Mouse (Mus musculus) liver, embryonic 14.5 days (tissue): Measurements from ENCODE around the gene Wdr5b. TPM values are rescaled to one million over a fixed set of nuclear protein-coding genes. Genes with fewer than 3 reads are reported as not detected.

Source experiments
- ATAC-seq: fragments of 200-750 bp; cut with Nextera tagmentation; 2 replicates; pipeline ENCODE4 v1.8.0; 2017; ENCODE audit warnings: moderate number of reproducible peaks, mild to moderate bottlenecking, moderate library complexity; ENCODE audit not compliant: insufficient read depth
- DNase-seq, 3 experiments: peaks; one replicate each; pipeline ENCODE4 v3.0.0-alpha.2; 2012 to 2013; ENCODE audit warnings: low read depth in 3 of 3, low spot score in 3 of 3
- H3K27ac ChIP-seq: fragments of 300-500 bp; sonication (generic); 2 replicates; pipeline ENCODE4 v1.5.1; 2014; ENCODE audit warnings: moderate library complexity, mild to moderate bottlenecking, control low read depth, inconsistent platforms
- H3K27me3 ChIP-seq: fragments of 300-500 bp; sonication (generic); 2 replicates; pipeline ENCODE4 v1.6.1; 2014; ENCODE audit warnings: mild to moderate bottlenecking, low read length, moderate library complexity; ENCODE audit not compliant: control insufficient read depth, insufficient read depth
- H3K36me3 ChIP-seq: fragments of 300-500 bp; sonication (generic); replicated peaks from 2 replicates; pipeline ENCODE4 v1.6.1; 2014; ENCODE audit warnings: low read depth; ENCODE audit not compliant: control insufficient read depth, insufficient read depth
- H3K4me1 ChIP-seq, 2 experiments: fragments of 200-500 bp in 1 of 2; fragments of 300-500 bp in 1 of 2; sonication (generic) in 1 of 2; replicated peaks; 2 replicates each; pipeline ENCODE4 v1.6.1; 2012 to 2014; ENCODE audit warnings: antibody characterized with exemption in 1 of 2, inconsistent platforms in 1 of 2, low read length in 1 of 2; ENCODE audit not compliant: control insufficient read depth in 2 of 2, insufficient read depth in 2 of 2
- H3K4me2 ChIP-seq: fragments of 300-500 bp; sonication (generic); 2 replicates; pipeline ENCODE4 v1.6.1; 2014; ENCODE audit warnings: low read depth, mild to moderate bottlenecking, control low read depth, moderate library complexity
- H3K4me3 ChIP-seq, 2 experiments: fragments of 200-500 bp in 1 of 2; fragments of 300-500 bp in 1 of 2; sonication (generic) in 1 of 2; 2 replicates each; pipeline ENCODE4 v1.5.1; 2012 to 2014; ENCODE audit warnings: low read depth in 2 of 2, low read length in 2 of 2, mild to moderate bottlenecking in 2 of 2, control low read depth in 1 of 2, inconsistent platforms in 1 of 2, moderate library complexity in 1 of 2; ENCODE audit not compliant: insufficient read depth in 1 of 2
- H3K9ac ChIP-seq: fragments of 300-500 bp; sonication (generic); replicated peaks from 2 replicates; pipeline ENCODE4 v1.6.1; 2014; ENCODE audit warnings: mild to moderate bottlenecking, control low read depth, moderate library complexity
- H3K9me3 ChIP-seq: fragments of 300-500 bp; sonication (generic); 2 replicates; pipeline ENCODE4 v1.6.1; 2016; ENCODE audit warnings: low read length, mixed read lengths; ENCODE audit not compliant: control insufficient read depth
- CTCF ChIP-seq: IDR thresholded peaks from 2 replicates; pipeline ENCODE4 v1.5.1; 2016; ENCODE audit warnings: antibody characterized with exemption, low read depth, control low read depth
- EP300 ChIP-seq: IDR thresholded peaks from 2 replicates; pipeline ENCODE4 v1.6.1; 2016; ENCODE audit warnings: antibody characterized with exemption, low read depth
- WGBS: fragments of 180-500 bp; shearing (Covaris S2); extraction: QIAGEN DNeasy Blood & Tissue Kit; methylation state at CpG from one replicate; pipeline ENCODE4 v1.1.7; 2014; ENCODE audit not compliant: insufficient replicate concordance; 5-methylcytosine and 5-hydroxymethylcytosine counted together
- polyA plus RNA-seq, 2 experiments: library from polyadenylated mRNA; depleted of rRNA in 1 of 2; stranded (reverse) in 1 of 2; unstranded in 1 of 2; fragments of >200 nt; fragmentation: Nextera tagmentation in 1 of 2; extraction: Ambion mirVana in 1 of 2; gene quantifications; 2 replicates each; pipeline versions ENCODE4 v1.2.1 to v1.2.3; 2012 to 2014

The Wdr5b gene
- polyA plus RNA-seq, 2 experiments: 2.3 to 2.9 TPM

GRCm38 (mm10) chr16:36047538-36047937 lies 6.5 kb downstream of the Wdr5b start:
- peaks cover 42% of the 10 kb centered on the region for H3K36me3 ChIP-seq
- no peak for ATAC-seq
- DNase-seq: no peak
- no peak overlapping the region for H3K27ac ChIP-seq
- H3K4me3 ChIP-seq: no peak overlapping the region
- no peak overlapping the region for H3K9ac ChIP-seq
- 80% methylated on average over 4 of the region's 4 CpGs for WGBS
- TF ChIP-seq CTCF (peak; percentile 25; the same call in 1 of the 2 replicates), EP300 (no peak)
- H3K27me3 ChIP-seq: no peaks in the 10 kb centered on the region
- no peak overlapping the region for H3K4me2 ChIP-seq
- no peaks in the 10 kb centered on the region for H3K9me3 ChIP-seq
- H3K4me1 ChIP-seq: peaks cover 0 to 1% of the 10 kb centered on the region in 2 experiments; a peak in 1 of 4 replicates

- Histone ChIP-seq H3K4me2 (no peak overlapping the region), H3K36me3 (peaks cover 30% of the 10 kb centered on the region), H3K4me1 (no peaks in the 10 kb centered on the region), H3K27me3 (no peaks in the 10 kb centered on the region), H3K9ac (no peak overlapping the region), H3K9me3 (no peaks in the 10 kb centered on the region), H3K4me3 (no peak overlapping the region), H3K27ac (no peak overlapping the region)
- 74% methylated on average over 6 of the region's 6 CpGs for WGBS
- DNase-seq (no peak), ATAC-seq (no peak)
- no peak for TF ChIP-seq EP300
- TF ChIP-seq CTCF: no peak
Observed at GRCm38 (mm10) chr16:36051491-36051890, 10.5 kb downstream of the Wdr5b start.

GRCm38 (mm10) chr16:36053524-36054275 lies 12.7 kb downstream of the Wdr5b start:
- Histone ChIP-seq H3K27me3 (no peaks in the 10 kb centered on the region), H3K4me2 (no peak overlapping the region), H3K4me3 (no peak overlapping the region), H3K36me3 (peaks cover 22% of the 10 kb centered on the region), H3K9ac (no peak overlapping the region), H3K27ac (no peak overlapping the region), H3K9me3 (no peaks in the 10 kb centered on the region), H3K4me1 (0 out of 4 replicates have a peak, but pooled peaks cover under 1 to 1% of the 10 kb centered on the region in 2 experiments)
- 64% methylated on average over 6 of the region's 6 CpGs for WGBS
- DNase-seq (no peak), ATAC-seq (no peak)
- TF ChIP-seq EP300 (no peak), CTCF (no peak)

- ATAC-seq (no peak), DNase-seq (no peak)
- H3K27ac ChIP-seq: no peak overlapping the region
- no peak overlapping the region for H3K9ac ChIP-seq
- TF ChIP-seq EP300: no peak
- TF ChIP-seq CTCF: no peak
- no peak overlapping the region for H3K4me2 ChIP-seq
- H3K4me3 ChIP-seq: no peak overlapping the region
- WGBS: 84% methylated on average over 8 of the region's 8 CpGs
- H3K9me3 ChIP-seq: no peaks in the 10 kb centered on the region
- peaks cover 17% of the 10 kb centered on the region for H3K36me3 ChIP-seq
- no peaks in the 10 kb centered on the region for H3K27me3 ChIP-seq
- H3K4me1 ChIP-seq: peaks cover 3% of the 10 kb centered on the region in 2 experiments; a peak in 1 of 4 replicates
Observed at GRCm38 (mm10) chr16:36054920-36055319, 13.9 kb downstream of the Wdr5b start.

DNA sequence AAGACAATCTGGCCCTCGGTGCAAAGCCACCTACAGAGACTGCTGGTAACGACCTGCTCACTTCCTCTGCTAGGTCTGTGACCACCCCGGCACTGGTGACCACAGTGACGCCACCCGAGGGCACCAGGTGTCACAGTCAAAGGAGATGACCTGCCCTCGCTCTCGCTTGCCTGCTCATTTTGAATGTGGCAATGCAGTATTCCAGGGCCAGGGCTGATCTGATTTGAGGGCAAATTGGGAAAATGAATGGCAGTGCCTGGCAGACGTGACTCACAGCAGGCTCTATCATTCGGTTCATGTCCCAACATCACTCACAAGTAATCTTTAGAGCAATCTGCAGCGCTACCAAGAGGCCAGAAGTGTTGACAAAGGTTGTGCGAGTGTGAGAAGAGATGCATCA lies 15.4 kb downstream of the Wdr5b start:
- DNase-seq: no peak
- ATAC-seq: no peak
- 80% methylated on average over 11 of the region's 11 CpGs for WGBS
- Histone ChIP-seq H3K9ac (no peak overlapping the region), H3K4me3 (no peak overlapping the region), H3K4me2 (no peak overlapping the region), H3K4me1 (peaks cover 3 to 5% of the 10 kb centered on the region in 2 experiments; a peak in 2 of 4 replicates), H3K36me3 (peaks cover 10% of the 10 kb centered on the region), H3K27ac (no peak overlapping the region), H3K27me3 (no peaks in the 10 kb centered on the region), H3K9me3 (no peaks in the 10 kb centered on the region)
- no peak for TF ChIP-seq EP300
- no peak for TF ChIP-seq CTCF
